Mouse (Mus musculus) forelimb bud, embryonic 11.5 days (tissue): ENCODE data around the gene Psmg4.

ENCODE experiments used
- DNase-seq: peaks from one replicate; pipeline ENCODE4 v3.0.0-alpha.2; 2012; ENCODE audit warnings: low read depth, low spot score

The Psmg4 gene

DNA sequence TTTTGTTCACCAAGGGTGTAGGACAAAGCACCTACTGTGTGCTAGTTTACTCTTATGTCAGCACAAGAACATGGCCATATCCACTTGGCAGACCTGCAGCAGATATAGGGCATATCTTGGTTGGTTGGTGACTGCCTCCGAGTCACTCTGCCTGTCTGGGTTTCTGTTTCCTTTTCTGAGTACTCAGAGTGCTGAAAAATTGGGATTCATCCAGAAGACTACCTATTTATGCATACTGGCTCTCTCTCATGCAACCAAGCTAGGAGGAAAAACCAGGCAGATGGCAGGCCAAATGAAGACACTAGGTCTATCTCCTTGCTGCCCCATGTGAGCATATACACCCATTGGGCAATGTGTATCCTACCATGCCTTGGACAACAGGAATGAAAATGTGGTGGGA is 32.9 kb downstream of the Psmg4 start:
- DNase-seq, result no peak

DNA sequence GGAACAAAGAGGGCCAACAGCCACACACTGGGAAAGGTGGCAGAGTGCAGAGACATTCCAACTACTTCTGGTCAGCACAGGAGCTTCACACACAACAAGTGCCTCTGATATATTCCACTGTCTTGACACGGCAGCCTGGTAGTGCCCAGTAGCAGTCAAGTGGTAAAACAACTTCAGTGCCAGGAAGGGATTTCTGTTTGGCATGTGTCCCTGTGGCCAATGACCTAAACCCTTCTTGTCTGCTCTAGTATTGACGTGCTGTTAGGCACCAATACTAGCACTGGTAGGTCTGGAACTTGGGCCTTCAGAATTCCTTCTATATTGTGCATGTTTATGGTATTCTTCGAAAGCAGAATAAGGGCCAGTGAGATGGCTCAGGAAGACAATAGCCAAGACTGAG is 42.5 kb downstream of the Psmg4 start:
- no peak for DNase-seq

GRCm38 (mm10) chr13:34207714-34208470 is 45.1 kb downstream of the Psmg4 start:
- no peak for DNase-seq

DNA sequence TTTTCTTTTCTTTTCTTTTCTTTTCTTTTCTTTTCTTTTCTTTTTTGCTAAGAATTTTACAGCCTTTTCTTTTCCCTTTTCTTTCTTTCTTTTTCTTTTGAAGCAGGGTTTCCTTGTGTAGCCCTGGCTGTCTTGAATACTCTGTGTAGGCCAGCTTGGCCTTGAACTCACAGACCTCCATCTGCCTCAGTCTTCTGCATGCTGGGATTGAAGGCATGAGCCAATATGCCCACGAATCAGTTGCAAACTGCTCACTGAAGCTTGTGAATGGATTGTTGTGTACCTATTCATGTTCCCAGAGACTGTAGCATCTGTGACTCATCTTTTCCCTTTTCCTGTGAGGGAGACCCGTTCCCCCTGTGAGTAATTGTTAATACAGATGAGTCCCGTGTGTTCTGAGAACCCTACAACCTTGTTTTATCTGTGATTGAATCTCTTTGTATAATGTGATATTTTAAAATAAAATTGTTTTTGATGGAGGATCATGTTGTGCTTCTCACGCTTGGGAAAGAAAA is 48.6 kb downstream of the Psmg4 start:
- no peak for DNase-seq

- DNase-seq, result no peak
Measured at GRCm38 (mm10) chr13:34212735-34213212, 50.0 kb downstream of the Psmg4 start.

- no peak for DNase-seq
Measured at GRCm38 (mm10) chr13:34214855-34215254, 52.1 kb downstream of the Psmg4 start.

- DNase-seq, result no peak
Measured at GRCm38 (mm10) chr13:34218776-34219175, 56.0 kb downstream of the Psmg4 start.

GRCm38 (mm10) chr13:34219728-34220127 is 57.0 kb downstream of the Psmg4 start:
- no peak for DNase-seq

DNA sequence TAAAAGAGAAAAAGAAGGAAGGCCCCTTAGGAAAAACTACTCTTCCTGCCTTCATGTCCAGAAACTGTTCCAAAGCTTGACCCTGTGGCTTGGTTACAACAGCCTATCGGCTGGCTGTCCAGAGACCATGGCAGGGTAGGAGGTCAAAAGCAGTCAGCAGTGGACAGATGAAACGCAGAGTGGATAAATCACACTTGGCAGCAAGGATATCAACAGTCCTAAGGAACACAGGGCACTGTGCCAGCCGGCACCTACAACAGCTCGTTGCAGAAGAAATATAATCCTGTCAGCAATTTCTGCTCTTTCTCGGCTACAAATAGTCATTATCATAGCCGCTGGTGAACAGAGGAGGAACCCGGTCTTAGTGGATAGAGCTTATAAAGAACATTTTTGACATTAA is 60.2 kb downstream of the Psmg4 start:
- no peak for DNase-seq

- no peak for DNase-seq
Measured at GRCm38 (mm10) chr13:34226940-34227339, 64.2 kb downstream of the Psmg4 start.
